Mouse (Mus musculus) MEL (cell line): ENCODE data around the gene Med1. TPM values are rescaled to one million over a fixed set of nuclear protein-coding genes. Genes with fewer than 3 reads are reported as not detected.

Source experiments
- DNase-seq: peaks from one replicate; pipeline ENCODE4 v3.0.0; 2011; ENCODE audit warnings: low read depth, low spot score
- H3K27ac ChIP-seq: 2 replicates; pipeline ENCODE4 v1.5.1; 2012; ENCODE audit warnings: low read depth, mild to moderate bottlenecking, control low read depth, low read length, moderate library complexity; ENCODE audit not compliant: control insufficient read depth
- H3K27me3 ChIP-seq, 2 experiments: fragments of 150-350 bp in 1 of 2; sonication (generic) in 1 of 2; 2 replicates each; pipeline ENCODE4 v1.6.1; 2012; ENCODE audit warnings: low read length in 2 of 2, mild to moderate bottlenecking in 2 of 2, improper control_type of control experiment in 1 of 2, moderate library complexity in 1 of 2; ENCODE audit not compliant: insufficient read depth in 2 of 2, control insufficient read depth in 1 of 2
- H3K36me3 ChIP-seq, 2 experiments: 2 replicates each; pipeline ENCODE4 v1.6.1; 2012 to 2014; ENCODE audit warnings: low read length in 2 of 2, improper control_type of control experiment in 1 of 2, inconsistent platforms in 1 of 2, mild to moderate bottlenecking in 1 of 2; ENCODE audit not compliant: insufficient read depth in 2 of 2, control insufficient read depth in 1 of 2
- H3K4me1 ChIP-seq, 2 experiments: fragments of 150-350 bp in 1 of 2; sonication (generic) in 1 of 2; 2 replicates each; pipeline ENCODE4 v1.6.1; 2012; ENCODE audit warnings: low read length in 2 of 2, improper control_type of control experiment in 1 of 2, mild to moderate bottlenecking in 1 of 2; ENCODE audit not compliant: insufficient read depth in 2 of 2, control insufficient read depth in 1 of 2
- H3K4me3 ChIP-seq, 2 experiments: fragments of 150-350 bp in 1 of 2; sonication (generic) in 1 of 2; 2 replicates each; pipeline ENCODE4 v1.5.1; 2012; ENCODE audit warnings: low read depth in 2 of 2, low read length in 2 of 2, mild to moderate bottlenecking in 2 of 2, moderate library complexity in 2 of 2, control low read depth in 1 of 2, improper control_type of control experiment in 1 of 2; ENCODE audit not compliant: control insufficient read depth in 1 of 2, insufficient read depth in 1 of 2
- H3K79me2 ChIP-seq: 2 replicates; pipeline ENCODE4 v1.6.1; 2012; ENCODE audit warnings: mild to moderate bottlenecking, low read length, moderate library complexity; ENCODE audit not compliant: control insufficient read depth, poor library complexity, insufficient read depth
- H3K9ac ChIP-seq: 2 replicates; pipeline ENCODE4 v1.6.1; 2012; ENCODE audit warnings: low read depth, mild to moderate bottlenecking, control low read depth, low read length, moderate library complexity; ENCODE audit not compliant: control insufficient read depth, poor library complexity, severe bottlenecking
- H3K9me3 ChIP-seq: fragments of 150-350 bp; sonication (generic); replicated peaks from 2 replicates; pipeline ENCODE4 v1.6.1; 2012; ENCODE audit warnings: mild to moderate bottlenecking, low read length, improper control_type of control experiment, moderate library complexity; ENCODE audit not compliant: insufficient read depth
- CTCF ChIP-seq, 3 experiments: IDR thresholded peaks in 2 of 3; conservative IDR thresholded peaks in 1 of 3; 2 replicates each; pipeline ENCODE4 v1.5.1; 2011 to 2012; ENCODE audit warnings: low read length in 3 of 3, low read depth in 2 of 3, mild to moderate bottlenecking in 2 of 3, improper control_type of control experiment in 1 of 3, inconsistent platforms in 1 of 3, mixed read lengths in 1 of 3, moderate library complexity in 1 of 3; ENCODE audit not compliant: control insufficient read depth in 1 of 3, insufficient read depth in 1 of 3, poor library complexity in 1 of 3, severe bottlenecking in 1 of 3
- HCFC1 ChIP-seq: IDR thresholded peaks from 2 replicates; pipeline ENCODE4 v1.6.1; 2012; ENCODE audit warnings: low read depth, mild to moderate bottlenecking, inconsistent platforms, low read length, improper control_type of control experiment, moderate library complexity
- JUND ChIP-seq: IDR thresholded peaks from 2 replicates; pipeline ENCODE4 v1.6.1; 2011; ENCODE audit warnings: low read depth, mild to moderate bottlenecking, improper control_type of control experiment, low read length
- KAT2A ChIP-seq: conservative IDR thresholded peaks from 2 replicates; pipeline ENCODE4 v1.6.1; 2012; ENCODE audit warnings: low read depth, low read length, improper control_type of control experiment, inconsistent platforms
- MAZ ChIP-seq: IDR thresholded peaks from 2 replicates; pipeline ENCODE4 v1.6.1; 2012; ENCODE audit warnings: low read depth, mild to moderate bottlenecking, inconsistent platforms, low read length, improper control_type of control experiment
- MYB ChIP-seq: IDR thresholded peaks from 2 replicates; pipeline ENCODE4 v1.6.1; 2011; ENCODE audit warnings: mild to moderate bottlenecking, low read depth, low read length, improper control_type of control experiment
- RAD21 ChIP-seq: IDR thresholded peaks from 2 replicates; pipeline ENCODE4 v1.6.1; 2011; ENCODE audit warnings: mild to moderate bottlenecking, low read depth, low read length, improper control_type of control experiment
- RCOR1 ChIP-seq: IDR thresholded peaks from 2 replicates; pipeline ENCODE4 v1.6.1; 2012; ENCODE audit warnings: low read depth, mild to moderate bottlenecking, inconsistent platforms, low read length, improper control_type of control experiment
- SIN3A ChIP-seq: IDR thresholded peaks from 2 replicates; pipeline ENCODE4 v1.6.1; 2012; ENCODE audit warnings: low read length, improper control_type of control experiment, inconsistent platforms
- SMC3 ChIP-seq: IDR thresholded peaks from 2 replicates; pipeline ENCODE4 v1.6.1; 2011; ENCODE audit warnings: low read depth, low read length, improper control_type of control experiment
- TBP ChIP-seq: IDR thresholded peaks from 2 replicates; pipeline ENCODE4 v1.8.0; 2011; ENCODE audit warnings: low read depth, low read length, improper control_type of control experiment
- TCF12 ChIP-seq: IDR thresholded peaks from 2 replicates; pipeline ENCODE4 v1.6.1; 2014; ENCODE audit warnings: low read depth, mild to moderate bottlenecking, inconsistent platforms, low read length, improper control_type of control experiment, moderate library complexity
- USF1 ChIP-seq: IDR thresholded peaks from 2 replicates; pipeline ENCODE4 v1.6.1; 2014; ENCODE audit warnings: low read depth, mild to moderate bottlenecking, inconsistent platforms, low read length, improper control_type of control experiment, moderate library complexity
- USF2 ChIP-seq, 2 experiments: IDR thresholded peaks; 2 replicates each; pipeline ENCODE4 v1.6.1; 2011 to 2012; ENCODE audit warnings: improper control_type of control experiment in 2 of 2, low read length in 2 of 2, borderline replicate concordance in 1 of 2, inconsistent platforms in 1 of 2, low read depth in 1 of 2, mild to moderate bottlenecking in 1 of 2; ENCODE audit not compliant: insufficient read depth in 1 of 2
- ZC3H11A ChIP-seq: IDR thresholded peaks from 2 replicates; pipeline ENCODE4 v1.6.1; 2012; ENCODE audit warnings: low read depth, mild to moderate bottlenecking, inconsistent platforms, low read length, improper control_type of control experiment
- ZKSCAN1 ChIP-seq: IDR thresholded peaks from 2 replicates; pipeline ENCODE4 v1.6.1; 2012; ENCODE audit warnings: low read depth, mild to moderate bottlenecking, inconsistent platforms, low read length, improper control_type of control experiment, moderate library complexity
- ZNF384 ChIP-seq: IDR thresholded peaks from 2 replicates; pipeline ENCODE4 v1.6.1; 2012; ENCODE audit warnings: low read depth, mild to moderate bottlenecking, inconsistent platforms, low read length, improper control_type of control experiment
- polyA plus RNA-seq, 2 experiments: library from polyadenylated mRNA; stranded (reverse) in 1 of 2; unstranded in 1 of 2; fragments of >175 nt in 1 of 2; fragments of >200 nt in 1 of 2; gene quantifications; 2 replicates each; pipeline versions ENCODE4 v1.2.1 to v1.2.4; 2012; ENCODE audit warnings: low replicate concordance in 2 of 2, low read depth in 1 of 2; ENCODE audit not compliant: insufficient read length in 2 of 2, insufficient read depth in 1 of 2, missing spikeins in 1 of 2
- total RNA-seq: library from RNA; depleted of rRNA; stranded (reverse); fragments of 300-350 nt; gene quantifications from 2 replicates; pipeline ENCODE4 v1.2.3, GENCODE M21; 2012

Gene Med1
- total and polyA plus RNA-seq, 3 experiments, result 39.9 to 122 (median 58.6) TPM

DNA sequence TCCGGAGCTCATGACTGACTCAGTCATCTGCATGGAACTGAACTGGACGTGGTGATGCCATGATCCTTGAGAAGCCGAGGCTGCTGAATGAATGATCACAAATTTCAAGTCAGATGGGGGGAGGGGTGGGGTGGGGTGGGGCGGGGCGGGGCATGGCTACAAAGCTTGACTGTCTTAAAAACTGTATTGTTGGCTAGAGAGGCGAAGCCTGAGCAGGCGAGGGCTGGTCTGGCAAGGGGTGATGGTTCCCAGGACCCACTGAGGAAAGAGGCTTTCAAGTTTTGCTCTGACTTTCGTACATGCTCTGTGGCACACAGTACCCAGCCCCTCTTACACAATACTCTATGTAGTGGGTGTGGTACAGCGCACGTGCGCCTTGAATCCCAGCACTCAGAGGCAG lies 55.3 kb downstream of the Med1 start:
- Histone ChIP-seq H3K27me3 (no peaks in the 10 kb centered on the region), H3K79me2 (no peaks in the 10 kb centered on the region), H3K27ac (no peak overlapping the region), H3K9ac (no peak overlapping the region), H3K4me1 (no peaks in the 10 kb centered on the region), H3K36me3 (no peaks in the 10 kb centered on the region), H3K4me3 (no peak overlapping the region), H3K9me3 (no peaks in the 10 kb centered on the region)
- DNase-seq, result no peak
- TF ChIP-seq USF2 (IDR thresholded peaks at IDR 0.05; ENCODE audit: borderline replicate concordance in 1 of 2, insufficient read depth in 1 of 2, low read depth in 1 of 2, low read length in 2 of 2) (no peak), SIN3A (no peak), ZC3H11A (no peak), USF1 (no peak), ZKSCAN1 (no peak), HCFC1 (no peak), SMC3 (no peak), TCF12 (no peak), TBP (no peak), RAD21 (no peak)

GRCm38 (mm10) chr11:98134951-98135350 lies 58.1 kb downstream of the Med1 start:
- Histone ChIP-seq H3K9me3 (no peaks in the 10 kb centered on the region), H3K4me1 (no peaks in the 10 kb centered on the region; a peak in 1 of 4 replicates), H3K9ac (no peak overlapping the region), H3K4me3 (no peak overlapping the region), H3K79me2 (no peaks in the 10 kb centered on the region), H3K27ac (no peak overlapping the region), H3K27me3 (no peaks in the 10 kb centered on the region), H3K36me3 (no peaks in the 10 kb centered on the region; a peak in 1 of 4 replicates)
- DNase-seq, result no peak
- no peak for TF ChIP-seq JUND
- no peak for TF ChIP-seq MYB
- TF ChIP-seq SIN3A, result no peak
- TF ChIP-seq TBP, result no peak
- no peak for TF ChIP-seq CTCF (IDR thresholded peaks at IDR 0.05 in 2 of 3, conservative IDR thresholded peaks at IDR 0.05 in 1 of 3; ENCODE audit: control insufficient read depth in 1 of 3, insufficient read depth in 1 of 3, low read depth in 2 of 3, low read length in 3 of 3, poor library complexity in 1 of 3, severe bottlenecking in 1 of 3)
- no peak for TF ChIP-seq HCFC1
- TF ChIP-seq RCOR1, result no peak
- TF ChIP-seq MAZ, result no peak
- no peak for TF ChIP-seq ZKSCAN1
- no peak for TF ChIP-seq KAT2A
- TF ChIP-seq ZNF384, result no peak
- TF ChIP-seq, all 39 proteins: peak for 0
